Mouse (Mus musculus): ENCODE results near the gene Kdsr.

- TF ChIP-seq CTCF (IDR thresholded peaks at IDR 0.05; ENCODE audit: control insufficient read depth, insufficient read depth, insufficient read length) (no peak), CEBPB (IDR thresholded peaks at IDR 0.05; ENCODE audit: low read depth) (no peak), MYOD1 (IDR thresholded peaks at IDR 0.05; ENCODE audit: control insufficient read depth, insufficient read length, low read depth) (no peak), MAX (IDR thresholded peaks at IDR 0.05) (peak; percentile 97), USF1 (IDR thresholded peaks at IDR 0.05; ENCODE audit: low read depth) (peak; percentile 6)
Measured at GRCm38 (mm10) chr1:106796542-106796924, 37.0 kb upstream of the Kdsr start, which contains the start of gene Vps4b.
